Mouse (Mus musculus): ENCODE results near the gene Ssr4. TPM values are rescaled to one million over a fixed set of nuclear protein-coding genes. Genes with fewer than 3 reads are reported as not detected.

Gene Ssr4
- polyA plus RNA-seq, 1 experiment from 2014 or later, result 92.9 TPM

Other genes starting within 250 kb of the Ssr4 start
- 0.59 to 1.1 TPM (median 1.1 TPM) in 3 replicates for gene Dusp9, start 147.6 kb upstream of the Ssr4 start, polyA plus RNA-seq (2018)
- 0.13 TPM in 1 of 3 replicates, not detected in the others for gene Pnck, start 126.9 kb upstream of the Ssr4 start, polyA plus RNA-seq (2018)
- gene Slc6a8, start 113.9 kb upstream of the Ssr4 start, polyA plus RNA-seq (2018), result 66.4 to 157 TPM (median 124 TPM) in 3 replicates
- gene Bcap31, start 70.9 kb upstream of the Ssr4 start, polyA plus RNA-seq (2018), result 211 to 247 TPM (median 232 TPM) in 3 replicates
- gene Abcd1, start 70.4 kb upstream of the Ssr4 start, polyA plus RNA-seq (2018), result 42.0 to 64.5 TPM (median 61.4 TPM) in 3 replicates
- gene Plxnb3, start 29.9 kb upstream of the Ssr4 start, polyA plus RNA-seq (2018), result 0.69 to 2.3 TPM (median 1.4 TPM) in 3 replicates
- gene Srpk3, start 12.6 kb upstream of the Ssr4 start, polyA plus RNA-seq (2018), result 0.25 to 0.87 TPM (median 0.77 TPM) in 3 replicates
- 74.1 to 137 TPM (median 85.2 TPM) in 3 replicates for gene Idh3g, start 131 bp upstream of the Ssr4 start, polyA plus RNA-seq (2018)
- 0.07 to 0.10 TPM (median 0.09 TPM) in 3 replicates for gene Pdzd4, start 37.9 kb downstream of the Ssr4 start, polyA plus RNA-seq (2018)
- 0.04 TPM in 1 of 3 replicates, not detected in the others for gene Avpr2, start 105.1 kb downstream of the Ssr4 start, polyA plus RNA-seq (2018)
- gene L1cam, start 109.1 kb downstream of the Ssr4 start, polyA plus RNA-seq (2018), result 0.94 to 1.8 TPM (median 1.1 TPM) in 3 replicates
- 13.2 to 18.0 TPM (median 14.5 TPM) in 3 replicates for gene Arhgap4, start 134.8 kb downstream of the Ssr4 start, polyA plus RNA-seq (2018)
- 15.6 to 28.5 TPM (median 20.5 TPM) in 3 replicates for gene Naa10, start 134.9 kb downstream of the Ssr4 start, polyA plus RNA-seq (2018)
- 146 to 221 TPM (median 206 TPM) in 3 replicates for gene Renbp, start 143.8 kb downstream of the Ssr4 start, polyA plus RNA-seq (2018)
- gene Hcfc1, start 179.3 kb downstream of the Ssr4 start, polyA plus RNA-seq (2018), result 43.0 to 62.9 TPM (median 54.1 TPM) in 3 replicates
- 56.5 to 75.1 TPM (median 66.5 TPM) in 3 replicates for gene Irak1, start 236.9 kb downstream of the Ssr4 start, polyA plus RNA-seq (2018)

All from macrophage (primary cell).